Mouse (Mus musculus) c-Kit-negative CD71-positive TER-119-positive erythroid progenitor cells, embryonic 14.5 days (primary cell): ENCODE results near the gene Bloc1s4.

Experiments used
- DNase-seq: peaks from one replicate; pipeline ENCODE4 v3.0.0-alpha.2; 2013; ENCODE audit warnings: low read depth, low spot score

The Bloc1s4 gene

GRCm38 (mm10) chr5:36748536-36749061 is at the start of gene Bloc1s4:
TSS of gene Bloc1s4 (minus strand) at chr5:36748650.
- peak; percentile 81 for DNase-seq

- no peak for DNase-seq
Observed at GRCm38 (mm10) chr5:36797291-36797690, 48.8 kb upstream of the Bloc1s4 start.

- peak; percentile 90 for DNase-seq
Observed at GRCm38 (mm10) chr5:36796296-36797014, 48.0 kb upstream of the Bloc1s4 start, which contains the start of gene Mrfap1. TSS of gene Mrfap1 (minus strand) at chr5:36796772.

DNA sequence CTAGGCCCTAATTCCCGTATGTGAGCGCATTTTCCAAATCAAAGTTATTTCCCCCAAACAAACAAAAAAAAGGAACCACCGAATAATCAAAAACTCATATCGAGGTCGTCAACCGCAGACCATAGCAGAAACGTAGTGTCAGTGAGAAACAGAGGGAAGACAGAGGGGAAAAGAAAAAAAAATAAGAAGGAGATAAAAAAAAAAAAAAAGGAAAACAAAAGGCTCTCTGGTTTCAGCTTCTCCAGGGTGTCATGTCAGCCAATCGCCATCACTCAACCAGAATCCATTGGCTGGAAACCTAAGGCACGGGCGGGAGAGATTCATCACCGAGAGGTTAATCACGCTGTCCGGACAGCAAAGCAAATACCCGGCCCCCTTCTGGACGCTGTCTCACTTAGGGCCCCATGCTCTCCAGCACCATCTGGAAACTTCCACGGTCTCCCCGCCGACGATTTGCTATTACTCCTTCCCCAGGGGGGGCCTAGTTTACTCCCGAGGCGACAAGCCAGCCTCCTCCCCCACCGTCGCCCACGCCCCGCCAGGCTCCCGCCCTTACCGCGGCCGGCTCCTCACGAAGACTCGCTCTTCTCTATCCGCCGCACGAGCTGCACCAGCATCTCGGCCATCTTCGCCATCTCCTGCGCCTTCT is 47.3 kb upstream of the Bloc1s4 start:
- DNase-seq = peak; percentile 43

DNA sequence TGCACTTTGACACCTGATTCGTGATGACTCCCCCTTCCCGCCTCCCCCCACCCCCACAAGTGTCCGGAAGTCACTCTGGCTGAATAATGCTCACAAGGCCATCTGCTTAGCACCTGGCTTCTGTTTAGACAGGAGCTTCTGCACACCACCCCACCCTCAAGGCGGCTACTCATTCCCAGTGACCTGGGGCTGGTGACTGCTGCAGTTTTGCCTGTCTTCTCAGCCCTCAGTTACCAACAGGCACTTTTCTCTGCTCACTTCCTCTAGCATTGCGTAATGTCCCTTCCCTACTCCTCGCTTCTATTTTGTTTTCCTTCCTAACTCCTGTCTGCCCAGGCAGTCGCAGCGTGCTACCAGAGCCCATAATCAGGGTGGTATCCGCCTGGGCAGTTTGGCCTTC is 43.4 kb upstream of the Bloc1s4 start:
- DNase-seq = no peak

- no peak for DNase-seq
Observed at GRCm38 (mm10) chr5:36786052-36786451, 37.6 kb upstream of the Bloc1s4 start.

DNA sequence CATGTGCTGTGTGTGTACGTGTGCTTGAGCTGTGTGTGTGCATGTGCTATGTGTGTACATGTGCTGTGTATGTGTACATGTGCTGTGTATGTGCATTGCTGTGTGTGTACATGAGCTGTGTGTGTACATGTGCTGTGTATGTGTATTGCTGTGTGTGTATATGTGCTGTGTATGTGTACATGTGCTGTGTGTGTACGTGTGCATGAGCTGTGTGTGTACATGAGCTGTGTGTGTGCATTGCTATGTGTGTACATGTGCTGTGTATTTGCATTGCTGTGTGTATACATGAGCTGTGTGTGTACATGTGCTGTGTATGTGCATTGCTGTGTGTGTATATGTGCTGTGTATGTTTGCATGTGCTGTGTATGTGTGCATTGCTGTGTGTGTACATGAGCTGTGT is 31.1 kb upstream of the Bloc1s4 start:
- no peak for DNase-seq

- no peak for DNase-seq
Observed at GRCm38 (mm10) chr5:36778901-36779300, 30.5 kb upstream of the Bloc1s4 start.

DNA sequence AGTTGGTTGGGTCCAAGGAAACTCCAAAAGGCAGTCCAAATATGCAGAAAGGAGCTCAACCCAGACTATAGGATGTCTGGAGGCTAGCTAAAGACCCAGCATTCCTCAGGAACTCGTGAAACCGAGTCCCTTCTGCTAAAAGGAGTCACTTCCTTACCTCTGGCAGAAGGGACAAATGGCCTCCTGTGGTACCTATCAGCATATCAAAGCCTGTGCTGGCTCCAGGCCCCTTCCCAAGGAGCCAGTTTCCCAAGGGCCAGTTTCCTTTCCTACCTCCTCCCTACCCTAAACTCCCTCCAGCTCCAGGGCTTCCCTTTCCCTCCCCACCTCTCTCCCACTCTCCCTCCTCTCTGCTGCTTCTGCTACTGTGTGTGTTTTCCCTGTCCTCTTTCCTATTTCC is 28.7 kb upstream of the Bloc1s4 start:
- no peak for DNase-seq

DNA sequence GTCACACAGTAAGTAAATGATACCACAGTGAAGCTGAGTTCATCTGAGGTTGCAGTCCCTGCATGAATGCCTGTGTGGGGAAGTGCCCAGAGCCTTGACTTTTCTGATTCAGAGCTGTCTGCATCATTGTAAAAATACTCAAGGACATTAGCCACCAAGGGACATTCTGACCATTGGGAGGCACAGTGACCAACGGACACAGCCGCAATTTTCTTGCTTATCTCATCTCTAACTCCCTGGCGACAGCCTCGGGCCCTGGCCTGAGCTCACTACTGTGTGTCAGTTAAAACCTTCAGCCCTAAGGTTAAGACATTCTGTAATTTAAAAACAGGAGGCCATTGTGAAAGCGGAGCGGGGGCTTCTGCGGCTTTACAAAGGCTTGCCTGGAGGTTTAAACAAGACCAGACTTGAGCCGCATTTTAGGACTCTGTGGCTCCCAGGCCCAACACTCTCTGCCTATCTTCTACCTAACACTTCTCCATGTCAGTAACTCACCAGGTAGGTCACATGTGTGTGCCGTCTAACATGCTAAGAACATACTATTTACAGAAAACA is 27.6 kb upstream of the Bloc1s4 start:
- DNase-seq = no peak

- DNase-seq = no peak
Observed at GRCm38 (mm10) chr5:36775317-36775716, 26.9 kb upstream of the Bloc1s4 start.

GRCm38 (mm10) chr5:36772586-36772985 is 24.1 kb upstream of the Bloc1s4 start:
- DNase-seq = no peak

GRCm38 (mm10) chr5:36769603-36770002 is 21.2 kb upstream of the Bloc1s4 start:
- DNase-seq = no peak

DNA sequence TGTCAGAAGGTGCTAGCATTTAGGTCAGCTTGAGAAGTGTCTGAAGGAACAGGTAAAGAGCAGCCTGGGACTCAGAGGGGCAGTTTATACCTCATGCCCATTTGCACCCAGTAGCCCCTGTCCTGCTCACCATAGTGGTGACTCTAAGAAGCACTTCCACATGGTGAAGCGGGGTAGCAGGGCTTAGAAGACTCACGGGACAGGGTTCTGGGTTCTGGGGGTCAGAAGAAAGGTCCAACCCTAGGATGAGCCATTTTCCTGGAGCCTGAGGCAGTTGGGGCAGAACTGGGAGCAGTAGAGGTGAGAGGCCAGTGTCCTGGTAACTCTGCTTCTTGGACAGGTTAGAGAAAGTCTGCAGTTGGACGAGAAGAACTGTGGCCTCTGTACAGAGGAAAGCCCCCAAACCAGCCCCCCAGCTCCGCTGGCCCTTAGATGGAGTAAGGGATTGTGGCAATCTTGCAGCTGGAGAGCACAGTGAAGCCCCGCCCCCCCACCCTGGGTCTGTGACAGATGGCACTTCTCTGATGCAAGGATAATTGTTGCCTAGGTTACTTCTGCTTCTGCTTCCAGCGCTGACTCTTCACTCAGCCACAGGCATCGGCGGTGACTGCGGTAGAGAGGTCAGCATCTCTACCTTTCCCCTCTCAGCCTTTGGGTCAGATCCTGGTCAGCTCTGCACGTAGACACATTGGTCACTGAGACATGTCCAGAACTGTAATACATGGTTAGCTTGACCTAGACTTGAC is 18.7 kb upstream of the Bloc1s4 start:
- no peak for DNase-seq

DNA sequence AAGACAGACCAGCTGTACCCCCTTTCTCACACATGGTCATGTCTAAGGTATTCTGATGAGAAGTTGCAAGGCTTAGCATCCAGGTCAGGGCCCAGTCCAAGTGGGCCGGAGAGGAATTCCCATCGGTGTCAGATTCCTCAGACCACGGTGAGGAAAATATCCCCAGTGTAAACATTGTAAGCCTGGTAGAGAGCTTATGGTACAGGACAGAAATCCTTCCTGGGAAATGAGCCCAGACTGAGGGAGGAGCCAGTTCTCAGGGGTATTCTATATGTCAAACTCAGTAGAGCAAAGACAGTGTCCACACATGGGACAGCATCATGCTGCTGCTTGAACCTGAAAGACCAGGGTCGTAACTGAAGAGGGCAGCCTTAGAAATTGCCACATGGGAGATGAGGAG is 11.4 kb upstream of the Bloc1s4 start:
- DNase-seq = no peak

DNA sequence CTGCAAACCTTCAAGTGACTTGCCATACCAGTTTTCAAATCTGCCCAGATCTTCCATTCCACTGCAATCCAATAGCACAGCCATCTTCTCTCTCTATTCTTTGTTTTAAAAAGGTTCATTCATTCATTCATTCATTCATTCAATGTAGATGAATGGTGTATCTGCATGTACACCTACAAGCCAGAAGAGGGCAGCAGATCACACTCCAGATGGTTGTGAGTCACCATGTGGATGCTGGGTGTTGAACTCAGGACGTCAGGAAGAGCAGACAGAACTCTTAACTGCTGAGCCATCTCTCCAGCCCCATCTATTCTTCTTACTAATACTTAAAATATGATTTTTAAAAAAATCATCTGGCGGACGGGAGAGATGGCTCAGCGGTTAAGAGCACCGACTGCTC is 8.6 kb upstream of the Bloc1s4 start:
- no peak for DNase-seq

DNA sequence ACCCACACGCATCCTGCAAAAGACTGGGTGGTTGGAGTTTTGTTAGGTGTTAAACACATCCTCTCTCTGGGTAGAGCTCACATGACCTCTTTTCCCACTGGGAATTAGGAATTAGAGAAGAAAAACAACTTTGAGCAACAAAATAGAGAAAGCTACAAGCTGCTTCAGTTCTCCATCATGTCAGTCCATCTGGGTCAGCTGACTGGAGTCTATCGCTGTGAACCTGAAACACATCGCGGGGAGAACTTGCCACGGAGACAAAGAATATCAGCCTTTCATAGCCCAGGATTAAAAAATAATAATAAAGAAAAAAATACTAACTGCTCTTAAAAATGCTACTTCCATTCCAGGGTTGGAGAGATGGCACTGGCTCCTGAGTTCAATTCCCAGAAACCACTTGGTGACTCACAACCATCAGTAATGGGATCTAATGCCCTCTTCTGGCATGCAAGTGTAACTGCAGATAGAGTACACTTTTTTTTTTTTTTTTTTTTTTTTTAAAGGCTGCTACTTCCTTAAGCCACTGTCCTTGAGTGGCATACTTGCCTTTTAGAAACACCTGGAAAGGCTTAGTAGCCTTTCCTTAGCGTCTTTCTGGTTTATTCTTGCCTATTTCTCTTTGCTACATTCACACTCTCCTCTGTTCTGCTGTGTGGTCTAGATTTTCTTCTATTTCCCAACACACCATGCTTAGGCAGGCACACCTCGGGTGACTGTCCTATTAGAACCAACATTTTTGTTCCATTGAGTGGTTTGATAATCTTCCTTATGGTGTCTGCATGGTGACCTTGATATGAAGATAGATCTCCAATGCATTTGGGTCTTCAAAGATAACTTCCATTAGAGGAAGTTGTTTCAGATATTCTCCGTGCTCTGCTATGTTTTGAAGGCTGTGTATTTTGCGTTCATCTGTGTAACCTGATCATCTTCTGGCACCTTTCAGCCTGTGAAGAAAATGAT is 1.9 kb upstream of the Bloc1s4 start:
- DNase-seq = peak; percentile 32

- DNase-seq = peak; percentile 26
Observed at GRCm38 (mm10) chr5:36747794-36748535, 485 bp downstream of the Bloc1s4 start.

DNA sequence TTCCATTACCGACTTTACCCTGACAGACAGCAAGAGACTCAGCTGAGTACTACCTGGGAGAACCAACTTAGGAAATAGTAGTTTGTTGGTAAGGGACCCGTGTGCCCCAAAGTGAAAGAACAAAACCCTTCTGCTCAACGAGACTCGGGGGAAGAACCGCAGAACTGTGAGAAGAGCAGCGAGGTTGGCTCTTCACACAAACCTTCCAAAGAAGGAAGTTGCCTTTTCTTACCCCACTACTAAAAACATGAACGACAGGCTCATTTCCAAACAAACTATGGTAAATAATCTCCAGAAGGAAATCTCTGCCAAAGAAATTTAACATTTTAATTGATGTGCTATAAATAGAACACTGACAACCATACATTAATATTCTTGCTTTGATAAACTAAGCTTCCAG is 1.4 kb downstream of the Bloc1s4 start:
- DNase-seq = no peak
